Mouse (Mus musculus) urinary bladder, postnatal 25 days (tissue): ENCODE results near the gene Gramd1b.

Source experiments
- DNase-seq: peaks from one replicate; pipeline ENCODE4 v3.0.0; 2022; ENCODE audit warnings: low spot score

The Gramd1b gene

GRCm38 (mm10) chr9:40400171-40400570 is 131.0 kb downstream of the Gramd1b start:
- DNase-seq: no peak

DNA sequence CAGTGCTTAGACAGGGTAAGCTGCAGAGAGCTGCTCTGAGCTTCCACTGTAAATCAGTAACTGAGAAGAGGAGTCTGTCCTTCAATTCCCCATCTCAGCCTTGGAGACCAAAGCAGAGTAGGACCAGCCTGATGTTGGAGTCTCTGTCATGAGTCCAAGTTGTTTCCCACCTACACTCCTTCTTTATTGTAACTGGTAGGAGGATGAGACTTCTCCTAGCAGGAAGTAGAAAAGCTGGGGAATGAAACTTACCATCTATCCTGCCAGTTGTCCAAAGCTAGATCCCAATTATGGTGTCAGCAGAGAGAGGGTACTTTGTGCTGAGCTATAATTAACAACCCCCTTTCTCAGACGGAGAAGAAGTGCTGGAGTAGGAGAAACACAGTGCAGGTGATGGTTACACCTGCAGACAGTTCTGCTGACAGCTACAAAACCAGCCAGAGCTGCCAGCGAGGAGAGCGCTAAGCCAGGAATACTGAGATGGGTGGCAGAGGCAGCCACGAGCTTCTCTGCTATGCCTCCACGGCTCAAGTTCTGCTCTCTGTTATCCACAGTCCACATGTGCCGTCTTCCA is 131.7 kb downstream of the Gramd1b start:
- DNase-seq: no peak

DNA sequence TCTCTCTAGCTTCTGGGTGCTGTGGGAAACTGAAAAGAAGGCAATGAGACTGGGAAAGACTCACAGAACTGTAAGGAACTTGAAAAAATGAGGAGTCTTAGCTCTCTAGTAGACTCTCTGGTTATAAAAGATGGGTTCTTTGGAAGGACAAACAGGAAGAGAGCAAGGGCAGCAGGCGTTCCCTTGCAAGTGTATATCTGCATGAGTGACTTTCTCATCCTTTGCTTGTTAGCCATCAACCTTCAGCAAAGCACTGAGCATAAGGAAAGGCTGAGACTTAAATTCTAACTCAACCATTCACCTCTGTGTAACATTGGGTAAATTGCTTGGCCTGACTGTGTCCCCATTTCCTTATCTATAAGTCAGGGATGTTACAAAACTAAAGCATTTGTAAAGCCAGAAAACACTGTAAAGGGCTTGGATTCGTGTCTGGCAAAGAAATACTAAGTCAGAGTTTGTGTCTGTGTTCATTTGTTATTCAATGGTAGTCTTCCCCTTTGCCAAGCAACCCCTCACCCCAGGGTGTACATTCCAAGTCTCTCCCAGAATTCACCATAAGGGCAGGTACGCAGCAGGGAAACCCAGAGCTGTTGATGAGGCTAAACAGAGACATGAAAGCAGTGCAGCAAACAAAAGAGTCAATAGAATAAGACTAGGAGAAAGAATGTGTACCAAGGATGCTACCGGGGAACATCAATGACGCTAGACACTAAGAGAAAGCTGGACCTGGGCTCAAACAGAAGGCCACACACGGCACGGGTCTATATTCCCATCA is 133.5 kb downstream of the Gramd1b start:
- no peak for DNase-seq

DNA sequence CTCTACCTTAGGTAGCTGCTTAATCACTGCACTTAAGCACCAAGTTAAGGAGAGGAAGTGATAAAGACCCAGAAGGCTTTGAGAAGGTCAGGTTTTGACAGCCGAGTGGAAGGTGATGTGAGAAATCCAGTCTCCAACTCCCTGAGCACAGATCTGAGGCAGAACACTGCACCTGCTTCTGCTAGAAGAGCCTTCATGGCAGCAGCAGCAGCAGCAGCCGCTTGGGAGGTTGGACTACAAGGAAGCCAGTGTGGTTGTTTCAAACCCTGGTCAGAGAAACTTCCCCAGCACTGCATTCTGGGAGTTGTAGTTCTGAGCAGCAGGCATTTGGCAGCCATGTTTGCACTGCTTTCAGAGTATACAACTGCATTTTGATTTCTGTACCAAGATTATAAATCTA is 134.1 kb downstream of the Gramd1b start:
- DNase-seq: no peak

DNA sequence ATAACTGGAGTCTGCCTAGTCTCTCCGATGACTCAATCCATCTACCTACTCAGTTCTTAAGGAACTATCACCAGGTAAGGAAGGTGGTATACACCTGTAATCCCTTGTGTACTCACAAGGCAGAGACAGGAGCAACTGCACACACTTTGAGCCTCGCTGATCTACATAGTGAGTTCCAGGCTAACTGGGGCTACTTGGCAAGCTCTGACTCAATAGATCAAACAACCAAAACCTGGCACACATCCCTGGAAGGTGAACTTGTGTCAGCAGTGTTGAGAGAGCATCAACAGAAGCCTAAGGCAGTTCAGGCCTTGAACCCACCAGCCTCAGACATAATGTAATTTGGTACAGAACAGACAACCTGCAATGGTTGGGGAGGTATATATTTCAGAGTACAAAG is 135.0 kb downstream of the Gramd1b start:
- no peak for DNase-seq

DNA sequence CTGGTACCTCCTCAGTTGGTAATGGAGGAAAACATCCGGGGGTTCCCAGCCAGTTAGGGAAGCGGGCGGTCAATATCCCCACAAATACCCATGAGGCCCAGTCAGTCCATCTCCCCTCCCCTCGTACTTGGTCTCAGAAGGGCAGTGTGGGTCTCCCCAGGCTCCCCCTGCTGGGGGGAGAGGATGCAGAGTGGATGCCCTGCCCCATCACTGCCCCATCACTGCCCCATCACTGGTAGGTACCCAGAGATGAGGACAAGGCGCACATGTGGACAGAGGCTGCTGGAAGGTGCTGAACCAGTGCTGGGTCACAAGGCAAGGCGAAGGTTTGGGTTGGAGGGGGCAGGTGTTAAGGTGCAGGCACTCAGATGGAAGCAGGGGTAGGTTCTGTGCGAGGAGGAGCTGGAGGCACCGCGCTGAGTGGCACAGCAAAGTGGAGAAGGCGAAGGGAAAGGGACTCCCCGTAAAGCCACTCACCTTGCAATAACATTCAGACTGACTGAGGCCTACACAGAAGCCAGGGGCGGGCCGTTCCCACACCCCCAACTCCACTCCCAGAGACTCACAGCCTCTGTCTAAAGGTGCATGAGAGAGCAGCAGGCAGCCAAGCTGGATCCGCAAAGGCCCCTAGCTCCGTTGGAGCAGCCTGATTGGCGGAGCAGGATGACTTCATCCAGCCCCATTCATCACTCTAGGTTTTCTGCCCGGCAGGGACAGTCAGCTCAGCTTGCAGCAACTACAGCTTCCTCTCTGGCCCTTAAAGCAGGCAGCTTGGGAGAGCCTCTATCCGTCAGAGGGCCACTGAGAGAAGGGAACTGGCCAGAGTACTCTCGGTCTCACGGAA is 139.1 kb downstream of the Gramd1b start:
- no peak for DNase-seq

DNA sequence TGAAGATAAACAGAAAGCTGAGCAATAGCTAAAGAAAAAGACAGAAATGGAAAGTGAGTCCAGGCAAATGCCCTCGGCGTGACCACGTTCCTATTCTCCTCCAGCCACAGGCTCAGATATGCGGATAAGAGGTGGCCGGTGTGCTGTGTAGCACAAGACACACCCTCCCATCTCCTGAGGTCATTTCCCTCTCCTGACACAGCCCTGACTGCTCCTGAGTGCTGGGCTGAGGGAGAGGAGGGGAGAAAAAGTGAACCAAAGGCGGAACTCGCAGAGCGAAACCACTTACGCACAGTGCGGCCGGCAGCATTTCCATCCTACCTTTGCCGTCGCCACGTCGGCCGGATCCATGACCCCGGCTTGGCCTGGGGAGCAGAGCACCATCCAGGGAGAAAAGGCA is 139.8 kb downstream of the Gramd1b start:
- no peak for DNase-seq

GRCm38 (mm10) chr9:40390904-40391303 is 140.3 kb downstream of the Gramd1b start:
- no peak for DNase-seq

- no peak for DNase-seq
Measured at GRCm38 (mm10) chr9:40390396-40390760, 140.8 kb downstream of the Gramd1b start.

GRCm38 (mm10) chr9:40389669-40390395 is 141.4 kb downstream of the Gramd1b start:
- no peak for DNase-seq

- no peak for DNase-seq
Measured at GRCm38 (mm10) chr9:40389175-40389574, 142.0 kb downstream of the Gramd1b start.

DNA sequence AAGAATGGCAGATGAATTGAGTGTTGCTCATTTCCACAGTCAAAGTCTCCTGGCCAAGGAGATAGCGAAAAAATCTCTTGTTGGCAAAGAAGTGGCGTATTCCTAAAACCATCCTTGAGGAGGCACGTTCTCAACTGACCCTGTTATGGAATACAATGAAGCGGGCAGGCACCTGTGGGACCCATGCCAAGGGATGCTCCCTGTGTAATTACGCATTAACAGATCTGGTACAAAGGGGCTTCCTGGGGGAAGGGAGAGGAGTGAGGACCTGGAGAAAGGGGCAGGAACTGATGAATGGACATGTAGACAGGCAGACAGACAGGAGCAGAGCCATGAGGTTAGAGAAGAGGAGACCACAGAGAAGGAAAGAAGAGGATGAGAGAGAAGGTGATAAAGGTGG is 146.4 kb downstream of the Gramd1b start:
- no peak for DNase-seq

DNA sequence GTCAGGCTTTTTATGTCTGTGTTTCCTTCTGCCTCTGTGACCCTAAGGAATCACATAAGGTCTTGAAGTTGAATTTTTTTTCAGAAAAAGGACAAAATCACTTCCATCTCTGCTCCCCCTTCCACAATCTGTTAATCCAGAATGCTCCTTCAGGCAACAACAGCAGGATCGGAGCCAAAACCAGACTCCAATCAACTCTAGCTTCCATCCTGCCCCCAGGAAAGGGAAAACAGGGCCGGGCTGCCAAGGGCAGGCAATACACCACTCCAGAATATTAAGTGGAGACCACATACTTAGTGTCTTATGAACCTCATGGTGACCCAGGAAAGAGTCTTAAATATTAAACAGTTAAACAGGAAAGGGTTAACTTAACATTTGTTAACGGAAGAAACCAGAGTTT is 148.7 kb downstream of the Gramd1b start:
- no peak for DNase-seq

- DNase-seq: no peak
Measured at GRCm38 (mm10) chr9:40381416-40382411, 149.5 kb downstream of the Gramd1b start.

- no peak for DNase-seq
Measured at GRCm38 (mm10) chr9:40376711-40377410, 154.3 kb downstream of the Gramd1b start.

- DNase-seq: no peak
Measured at GRCm38 (mm10) chr9:40376139-40376541, 155.0 kb downstream of the Gramd1b start.

DNA sequence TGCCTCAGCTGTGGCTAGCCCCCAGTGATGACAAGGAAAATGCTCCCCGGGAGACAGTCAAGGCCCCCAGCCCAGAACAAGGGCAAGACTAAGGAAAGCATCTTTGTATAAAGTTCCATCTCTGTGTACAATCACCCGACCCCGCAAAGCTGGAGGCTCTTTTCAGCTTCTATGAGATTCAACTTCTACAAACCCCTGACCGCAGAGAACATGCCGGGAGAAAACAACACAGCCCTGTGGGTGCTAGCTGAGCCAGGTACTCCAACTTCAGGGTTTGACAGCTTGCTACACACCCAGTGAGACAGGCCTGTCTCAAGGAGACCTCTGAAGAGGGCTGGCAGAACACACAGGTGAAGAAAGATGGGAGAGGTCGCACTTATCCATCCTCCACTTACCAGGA is 155.7 kb downstream of the Gramd1b start:
- no peak for DNase-seq

DNA sequence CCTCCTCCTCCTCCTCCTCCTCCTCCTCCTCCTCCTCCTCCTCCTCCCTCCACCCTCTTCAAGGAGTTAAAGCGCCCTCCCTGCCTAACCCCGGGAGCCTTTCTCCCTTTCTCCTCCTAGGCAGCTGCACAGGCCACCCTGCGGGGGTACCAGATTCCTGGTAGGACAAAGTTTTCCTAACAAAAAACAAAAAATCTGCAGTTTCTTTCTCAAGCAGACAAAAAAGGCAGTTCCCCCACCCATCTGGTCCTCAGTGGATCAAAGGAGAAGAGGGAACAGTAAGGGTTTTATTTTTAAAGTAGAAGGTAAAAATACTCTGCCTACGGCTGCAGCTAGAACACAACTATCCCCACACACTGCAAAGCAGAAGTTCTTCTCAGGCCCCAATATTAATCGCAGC is 156.2 kb downstream of the Gramd1b start:
- DNase-seq: no peak

GRCm38 (mm10) chr9:40374533-40374971 is 156.6 kb downstream of the Gramd1b start:
- DNase-seq: no peak

- DNase-seq: no peak
Measured at GRCm38 (mm10) chr9:40374052-40374451, 157.1 kb downstream of the Gramd1b start.
